Mouse (Mus musculus): ENCODE data around the gene Ccdc58. TPM values are rescaled to one million over a fixed set of nuclear protein-coding genes. Genes with fewer than 3 reads are reported as not detected.
"Not testable (repeated sequence)": the region's sequence is repeated elsewhere in the genome, so short reads cannot be mapped to it uniquely, and the experiment has no call there.

Gene Ccdc58
- total RNA-seq, 2 experiments from 2014 or later, result 61.8 to 144 TPM

GRCm38 (mm10) chr16:36072410-36073011, 1.0 kb downstream of the Ccdc58 start:
- no peak for ATAC-seq (replicated peaks; ENCODE audit: poor library complexity, severe bottlenecking)

- no peak for ATAC-seq (replicated peaks; ENCODE audit: poor library complexity, severe bottlenecking)
Measured at GRCm38 (mm10) chr16:36074772-36075171, 3.3 kb downstream of the Ccdc58 start.

- no peak for ATAC-seq (replicated peaks; ENCODE audit: poor library complexity, severe bottlenecking)
Measured at GRCm38 (mm10) chr16:36079916-36080315, 8.4 kb downstream of the Ccdc58 start.

GRCm38 (mm10) chr16:36087846-36088245, 16.4 kb downstream of the Ccdc58 start:
- ATAC-seq (replicated peaks; ENCODE audit: poor library complexity, severe bottlenecking), result no peak

- no peak for ATAC-seq (replicated peaks; ENCODE audit: poor library complexity, severe bottlenecking)
Measured at GRCm38 (mm10) chr16:36089065-36089464, 17.6 kb downstream of the Ccdc58 start.

GRCm38 (mm10) chr16:36089850-36090616, 18.5 kb downstream of the Ccdc58 start:
- ATAC-seq (replicated peaks; ENCODE audit: poor library complexity, severe bottlenecking), result no peak

GRCm38 (mm10) chr16:36090785-36091509, 19.5 kb downstream of the Ccdc58 start:
- ATAC-seq (replicated peaks; ENCODE audit: poor library complexity, severe bottlenecking), result no peak

GRCm38 (mm10) chr16:36094079-36094478, 22.6 kb downstream of the Ccdc58 start:
- no peak for ATAC-seq (replicated peaks; ENCODE audit: poor library complexity, severe bottlenecking)

- ATAC-seq (replicated peaks; ENCODE audit: poor library complexity, severe bottlenecking), result not testable (repeated sequence)
Measured at GRCm38 (mm10) chr16:36097813-36098499, 26.5 kb downstream of the Ccdc58 start.

GRCm38 (mm10) chr16:36101526-36101925, 30.0 kb downstream of the Ccdc58 start:
- no peak for ATAC-seq (replicated peaks; ENCODE audit: poor library complexity, severe bottlenecking)

- no peak for ATAC-seq (replicated peaks; ENCODE audit: poor library complexity, severe bottlenecking)
Measured at GRCm38 (mm10) chr16:36102211-36102610, 30.7 kb downstream of the Ccdc58 start.

GRCm38 (mm10) chr16:36111486-36111885, 40.0 kb downstream of the Ccdc58 start:
- ATAC-seq (replicated peaks; ENCODE audit: poor library complexity, severe bottlenecking), result not testable (repeated sequence)

- ATAC-seq (replicated peaks; ENCODE audit: poor library complexity, severe bottlenecking), result not testable (repeated sequence)
Measured at GRCm38 (mm10) chr16:36115751-36116150, 44.3 kb downstream of the Ccdc58 start.

GRCm38 (mm10) chr16:36128092-36128491, 56.6 kb downstream of the Ccdc58 start:
- no peak for ATAC-seq (replicated peaks; ENCODE audit: poor library complexity, severe bottlenecking)

GRCm38 (mm10) chr16:36131141-36131540, 59.7 kb downstream of the Ccdc58 start, which contains the start of gene Csta1:
Gene Csta1, minus strand, starts transcription at chr16:36131241.
- ATAC-seq (replicated peaks; ENCODE audit: poor library complexity, severe bottlenecking), result no peak

GRCm38 (mm10) chr16:36138201-36138600, 66.7 kb downstream of the Ccdc58 start:
- ATAC-seq (replicated peaks; ENCODE audit: poor library complexity, severe bottlenecking), result no peak

Other genes with a start within 250 kb of the Ccdc58 start
- 10.7 and 16.7 TPM in 2 replicates for gene Parp14, start 200.1 kb upstream of the Ccdc58 start, total RNA-seq (2014; fragmentation: Nextera tagmentation)
- 11.6 and 11.7 TPM in 2 replicates for gene Parp14, start 200.1 kb upstream of the Ccdc58 start, total RNA-seq (2017)
- gene Parp9, start 133.2 kb upstream of the Ccdc58 start, total RNA-seq (2014; fragmentation: Nextera tagmentation), result 14.7 and 15.7 TPM in 2 replicates
- 20.4 and 24.1 TPM in 2 replicates for gene Parp9, start 133.2 kb upstream of the Ccdc58 start, total RNA-seq (2017)
- 21.9 and 28.5 TPM in 2 replicates for gene Dtx3l, start 132.5 kb upstream of the Ccdc58 start, total RNA-seq (2014; fragmentation: Nextera tagmentation)
- 29.4 and 36.2 TPM in 2 replicates for gene Dtx3l, start 132.5 kb upstream of the Ccdc58 start, total RNA-seq (2017)
- 40.6 and 41.1 TPM in 2 replicates for gene Kpna1, start 92.9 kb upstream of the Ccdc58 start, total RNA-seq (2014; fragmentation: Nextera tagmentation)
- gene Kpna1, start 92.9 kb upstream of the Ccdc58 start, total RNA-seq (2017), result 35.1 and 42.2 TPM in 2 replicates
- gene Wdr5b, start 30.5 kb upstream of the Ccdc58 start, total RNA-seq (2014; fragmentation: Nextera tagmentation), result 6.0 and 7.8 TPM in 2 replicates
- gene Wdr5b, start 30.5 kb upstream of the Ccdc58 start, total RNA-seq (2017), result 7.0 and 8.8 TPM in 2 replicates
- 101 and 196 TPM in 2 replicates for gene Fam162a, start 91 bp upstream of the Ccdc58 start, total RNA-seq (2014; fragmentation: Nextera tagmentation)
- 79.5 and 114 TPM in 2 replicates for gene Fam162a, start 91 bp upstream of the Ccdc58 start, total RNA-seq (2017)
- not detected in 2 replicates for gene Csta1, start 59.6 kb downstream of the Ccdc58 start, total RNA-seq (2014; fragmentation: Nextera tagmentation)
- gene Csta1, start 59.6 kb downstream of the Ccdc58 start, total RNA-seq (2017), result not detected in 2 replicates
- not detected in 2 replicates for gene Stfa2l1, start 85.1 kb downstream of the Ccdc58 start, total RNA-seq (2014; fragmentation: Nextera tagmentation)
- gene Stfa2l1, start 85.1 kb downstream of the Ccdc58 start, total RNA-seq (2017), result not detected in 2 replicates
- gene Gm5483, start 112.5 kb downstream of the Ccdc58 start, total RNA-seq (2014; fragmentation: Nextera tagmentation), result not detected in 2 replicates
- 4.6 TPM in 1 of 2 replicates, not detected in the other for gene Gm5483, start 112.5 kb downstream of the Ccdc58 start, total RNA-seq (2017)
- not detected in 2 replicates for gene Gm5416, start 138.7 kb downstream of the Ccdc58 start, total RNA-seq (2014; fragmentation: Nextera tagmentation)
- not detected in 2 replicates for gene Gm5416, start 138.7 kb downstream of the Ccdc58 start, total RNA-seq (2017)
- gene 2010005H15Rik, start 149.8 kb downstream of the Ccdc58 start, total RNA-seq (2014; fragmentation: Nextera tagmentation), result not detected in 2 replicates
- gene 2010005H15Rik, start 149.8 kb downstream of the Ccdc58 start, total RNA-seq (2017), result not detected in 2 replicates
- gene Stfa1, start 205.3 kb downstream of the Ccdc58 start, total RNA-seq (2014; fragmentation: Nextera tagmentation), result not detected in 2 replicates
- not detected in 2 replicates for gene Stfa1, start 205.3 kb downstream of the Ccdc58 start, total RNA-seq (2017)

Data from granulocyte monocyte progenitor cell, adult 5-6 weeks (primary cell).